Mouse (Mus musculus) cerebellum, adult 2 months (tissue): ENCODE results near the gene Rrn3.

Source experiments
- CTCF ChIP-seq: fragments of 200-500 bp; IDR thresholded peaks from 2 replicates; pipeline ENCODE4 v1.5.1; 2011; ENCODE audit warnings: low read depth, mild to moderate bottlenecking, control low read depth, low read length, moderate library complexity, borderline replicate concordance; ENCODE audit not compliant: insufficient read depth
- POLR2A ChIP-seq: fragments of 200-500 bp; IDR thresholded peaks from 2 replicates; pipeline ENCODE4 v1.6.1; 2011; ENCODE audit warnings: low read length, control low read depth, borderline replicate concordance; ENCODE audit not compliant: insufficient read depth

- TF ChIP-seq POLR2A (no peak), CTCF (no peak)
Measured at GRCm38 (mm10) chr16:13735977-13736376, 44.5 kb upstream of the Rrn3 start.
